Mouse (Mus musculus) embryonic fibroblast, embryonic 13.5 days (primary cell): ENCODE measurements around the gene Ndufb2. TPM values are rescaled to one million over a fixed set of nuclear protein-coding genes. Genes with fewer than 3 reads are reported as not detected.

Experiments used
- H3K27ac ChIP-seq: 2 replicates; pipeline ENCODE4 v1.5.1; 2012; ENCODE audit warnings: low read length, control low read depth, inconsistent platforms; ENCODE audit not compliant: insufficient read depth
- H3K4me1 ChIP-seq: 2 replicates; pipeline ENCODE4 v1.6.1; 2011; ENCODE audit warnings: low read length; ENCODE audit not compliant: control insufficient read depth, insufficient read depth
- H3K4me3 ChIP-seq: 2 replicates; pipeline ENCODE4 v1.5.1; 2011; ENCODE audit warnings: mild to moderate bottlenecking, control low read depth, low read length; ENCODE audit not compliant: insufficient read depth
- CTCF ChIP-seq: IDR thresholded peaks from 2 replicates; pipeline ENCODE4 v1.5.1; 2011; ENCODE audit warnings: mild to moderate bottlenecking, control low read depth, low read length, moderate library complexity, borderline replicate concordance; ENCODE audit not compliant: insufficient read depth
- POLR2A ChIP-seq: IDR thresholded peaks from 2 replicates; pipeline ENCODE4 v1.6.1; 2011; ENCODE audit warnings: low read depth, mild to moderate bottlenecking, control low read depth, low read length, moderate library complexity
- polyA plus RNA-seq: library from polyadenylated mRNA; stranded (reverse); fragments of >200 nt; gene quantifications from 2 replicates; pipeline ENCODE4 v1.2.4, GENCODE M21; 2011; ENCODE audit warnings: low read depth; ENCODE audit not compliant: missing spikeins, insufficient read length

The Ndufb2 gene
- polyA plus RNA-seq, 1 experiment, result 84.9 TPM

DNA sequence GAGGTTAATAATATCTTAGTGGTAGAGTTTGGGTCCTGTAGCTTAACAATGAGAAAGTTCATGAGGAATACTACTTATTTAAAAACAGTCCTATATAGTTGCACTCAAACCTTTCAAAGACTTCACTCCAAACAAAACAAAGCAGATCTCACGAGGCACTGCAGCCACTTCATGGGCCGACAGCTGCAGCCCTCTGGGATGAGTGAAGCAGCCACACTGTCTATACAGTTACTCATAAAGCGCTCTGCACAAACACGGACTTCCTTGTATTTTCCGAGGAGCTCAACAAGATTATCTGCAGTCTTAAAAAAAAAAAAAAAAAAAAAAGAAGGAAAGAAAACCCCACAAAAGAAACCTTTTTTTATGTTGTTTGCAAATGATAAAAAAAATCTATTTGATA is 15.0 kb downstream of the Ndufb2 start:
- no peak overlapping the region for H3K27ac ChIP-seq
- H3K4me3 ChIP-seq, result no peak overlapping the region
- TF ChIP-seq CTCF (no peak), POLR2A (no peak)
- no peaks in the 10 kb centered on the region for H3K4me1 ChIP-seq

DNA sequence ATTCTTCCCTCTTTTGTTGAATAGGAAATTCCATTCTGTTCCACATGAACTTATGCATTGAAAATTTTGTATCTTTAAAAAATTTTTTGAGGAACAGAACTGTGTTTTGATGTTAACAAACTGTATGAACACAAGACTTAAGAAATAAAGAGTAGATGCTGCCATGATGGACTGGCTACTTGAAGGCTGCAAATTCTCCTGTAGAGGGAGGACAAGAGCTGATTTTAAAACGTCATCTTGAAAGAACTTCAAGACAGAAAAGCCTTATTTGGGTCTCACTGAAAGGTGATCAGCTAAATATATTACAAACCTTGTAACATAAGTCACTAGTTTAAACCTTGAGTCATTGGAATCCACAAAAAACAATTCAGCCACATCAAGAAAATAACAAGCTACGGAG is 17.8 kb downstream of the Ndufb2 start:
- TF ChIP-seq CTCF (no peak), POLR2A (no peak)
- Histone ChIP-seq H3K27ac (no peak overlapping the region), H3K4me1 (no peaks in the 10 kb centered on the region), H3K4me3 (no peak overlapping the region)

DNA sequence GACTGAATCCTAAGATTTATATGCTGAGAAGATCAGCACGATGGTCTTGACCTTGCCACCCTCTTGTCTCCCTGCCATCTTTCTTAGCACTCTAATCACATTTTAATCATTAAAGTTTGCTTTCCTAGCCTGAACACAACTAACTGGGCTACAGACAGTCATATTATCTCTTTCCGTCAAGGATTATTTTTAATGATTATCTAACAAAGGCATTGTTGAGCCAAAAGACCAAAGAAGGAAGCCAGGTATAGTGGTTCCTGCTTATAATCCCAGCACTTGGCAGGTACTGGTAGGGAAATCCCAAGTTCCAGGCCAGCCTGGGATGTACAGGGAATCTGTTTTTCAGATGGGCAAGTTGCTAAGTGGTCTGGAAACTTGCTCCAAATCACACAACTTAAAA is 18.9 kb downstream of the Ndufb2 start:
- no peak for TF ChIP-seq POLR2A
- no peak for TF ChIP-seq CTCF
- Histone ChIP-seq H3K4me3 (no peak overlapping the region), H3K4me1 (no peaks in the 10 kb centered on the region), H3K27ac (no peak overlapping the region)

Other genes with a start within 250 kb of the Ndufb2 start
- 55.8 and 71.5 TPM in 2 replicates for gene Slc37a3, start 214.9 kb upstream of the Ndufb2 start, polyA plus RNA-seq
- 0.33 TPM in 1 of 2 replicates, not detected in the other for gene Rab19, start 211.4 kb upstream of the Ndufb2 start, polyA plus RNA-seq
- gene Mkrn1, start 172.1 kb upstream of the Ndufb2 start, polyA plus RNA-seq, result 37.9 and 40.5 TPM in 2 replicates
- 15.5 and 16.1 TPM in 2 replicates for gene Dennd2a, start 34.7 kb upstream of the Ndufb2 start, polyA plus RNA-seq
- 10.3 and 11.2 TPM in 2 replicates for gene Adck2, start 18.7 kb upstream of the Ndufb2 start, polyA plus RNA-seq
- not detected in 2 replicates for gene Gm42420, start 6.8 kb upstream of the Ndufb2 start, polyA plus RNA-seq
- gene Braf, start 132.9 kb downstream of the Ndufb2 start, polyA plus RNA-seq, result 38.5 and 49.3 TPM in 2 replicates
- 104 and 131 TPM in 2 replicates for gene Mrps33, start 218.4 kb downstream of the Ndufb2 start, polyA plus RNA-seq